Mouse (Mus musculus) midbrain, embryonic 10.5 days (tissue): ENCODE measurements around the gene Ptpa. TPM values are rescaled to one million over a fixed set of nuclear protein-coding genes. Genes with fewer than 3 reads are reported as not detected.
"Not testable (repeated sequence)": the region's sequence is repeated elsewhere in the genome, so short reads cannot be mapped to it uniquely, and the experiment has no call there.

Source experiments
- DNase-seq: peaks from one replicate; pipeline ENCODE4 v3.0.0-alpha.2; 2017; ENCODE audit warnings: low spot score
- H3K27ac ChIP-seq: fragments of 300-500 bp; sonication (generic); replicated peaks from 2 replicates; pipeline ENCODE4 v1.5.1; 2016; ENCODE audit warnings: mild to moderate bottlenecking
- H3K27me3 ChIP-seq: fragments of 300-500 bp; sonication (generic); 2 replicates; pipeline ENCODE4 v1.6.1; 2016; ENCODE audit warnings: low read depth, mild to moderate bottlenecking; ENCODE audit not compliant: poor library complexity, severe bottlenecking
- H3K36me3 ChIP-seq: fragments of 300-500 bp; sonication (generic); 2 replicates; pipeline ENCODE4 v1.6.1; 2016; ENCODE audit warnings: mild to moderate bottlenecking, moderate library complexity
- H3K4me1 ChIP-seq: fragments of 300-500 bp; sonication (generic); 2 replicates; pipeline ENCODE4 v1.6.1; 2016
- H3K4me3 ChIP-seq: fragments of 300-500 bp; sonication (generic); 2 replicates; pipeline ENCODE4 v1.5.1; 2016; ENCODE audit warnings: mild to moderate bottlenecking, moderate library complexity
- H3K9me3 ChIP-seq: fragments of 300-500 bp; sonication (generic); replicated peaks from 2 replicates; pipeline ENCODE4 v1.6.1; 2016; ENCODE audit warnings: mild to moderate bottlenecking
- WGBS: fragments of 180-500 bp; shearing (Covaris S2); methylation state at CpG from one replicate; pipeline ENCODE4 v1.1.7; 2016; 5-methylcytosine and 5-hydroxymethylcytosine counted together
- polyA plus RNA-seq: library from polyadenylated mRNA; unstranded; fragments of >200 nt; fragmentation: Nextera tagmentation; extraction: Ambion mirVana; gene quantifications from 2 replicates; pipeline ENCODE4 v1.2.1, GENCODE M21; 2016

Ptpa gene
- polyA plus RNA-seq, 1 experiment from 2014 or later = 151 TPM

DNA sequence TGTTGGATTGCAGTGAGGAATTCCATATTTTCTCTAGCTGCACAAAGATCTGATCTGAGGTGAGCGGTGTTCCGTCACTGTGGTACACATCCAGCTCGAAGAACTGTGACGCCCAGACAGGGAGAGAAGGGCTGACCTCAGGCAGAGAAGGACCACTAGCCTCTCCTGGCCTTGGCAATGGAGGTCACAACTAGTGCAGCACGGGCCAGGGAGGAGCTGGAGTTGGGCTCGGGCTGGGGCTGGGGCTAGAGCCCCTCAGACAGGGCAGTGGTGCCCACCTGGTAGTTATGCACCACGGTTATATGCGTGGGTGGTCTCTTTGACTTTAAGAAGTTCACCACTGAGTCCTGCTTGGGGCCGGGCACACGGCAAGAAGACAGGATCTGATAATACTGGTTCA, 8.1 kb upstream of the Ptpa start:
- 91% methylated on average over 10 of the region's 10 CpGs for whole genome bisulfite sequencing
- no peak for DNase-seq
- Histone ChIP-seq H3K27ac (no peak overlapping the region), H3K4me1 (no peaks in the 10 kb centered on the region), H3K27me3 (no peaks in the 10 kb centered on the region), H3K9me3 (no peaks in the 10 kb centered on the region), H3K36me3 (peaks cover 92% of the 10 kb centered on the region), H3K4me3 (no peak overlapping the region)

DNA sequence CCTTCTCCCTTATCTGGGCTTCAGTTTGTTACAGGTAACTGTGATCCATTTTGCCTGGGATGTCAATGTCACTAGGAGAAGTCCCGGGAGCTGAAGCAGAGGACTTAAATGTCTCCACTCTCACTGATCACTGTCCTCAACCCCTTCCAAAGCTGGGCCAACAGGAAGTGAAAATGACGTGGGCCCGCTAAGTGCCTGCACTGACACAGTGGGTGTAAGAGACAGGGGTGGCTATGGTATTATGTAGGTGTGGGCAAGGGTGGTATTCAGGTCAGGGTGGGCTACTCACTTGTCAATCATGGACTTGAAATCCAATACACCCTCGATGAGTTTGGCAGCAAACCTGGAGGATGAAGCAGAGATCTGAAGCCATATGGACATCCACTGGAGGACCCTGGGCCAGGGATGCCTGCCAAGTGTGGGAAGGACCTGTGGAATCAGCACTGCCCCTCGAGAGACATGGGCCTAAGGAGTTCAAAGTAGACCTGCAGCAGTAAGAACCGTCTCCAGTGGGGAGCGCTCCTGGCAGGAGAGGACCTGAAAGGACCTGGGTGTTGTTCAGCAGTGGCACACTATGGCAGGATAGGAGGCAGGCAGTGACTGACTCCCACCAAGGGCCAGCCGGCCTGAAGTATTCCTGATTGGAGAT, 7.3 kb upstream of the Ptpa start:
- H3K27ac ChIP-seq = no peak overlapping the region
- 90% methylated on average over 8 of the region's 8 CpGs for WGBS
- peaks cover 4% of the 10 kb centered on the region for H3K27me3 ChIP-seq
- DNase-seq = no peak
- H3K9me3 ChIP-seq = no peaks in the 10 kb centered on the region
- peaks cover 88% of the 10 kb centered on the region for H3K36me3 ChIP-seq
- peaks cover 4% of the 10 kb centered on the region for H3K4me1 ChIP-seq
- no peak overlapping the region for H3K4me3 ChIP-seq

DNA sequence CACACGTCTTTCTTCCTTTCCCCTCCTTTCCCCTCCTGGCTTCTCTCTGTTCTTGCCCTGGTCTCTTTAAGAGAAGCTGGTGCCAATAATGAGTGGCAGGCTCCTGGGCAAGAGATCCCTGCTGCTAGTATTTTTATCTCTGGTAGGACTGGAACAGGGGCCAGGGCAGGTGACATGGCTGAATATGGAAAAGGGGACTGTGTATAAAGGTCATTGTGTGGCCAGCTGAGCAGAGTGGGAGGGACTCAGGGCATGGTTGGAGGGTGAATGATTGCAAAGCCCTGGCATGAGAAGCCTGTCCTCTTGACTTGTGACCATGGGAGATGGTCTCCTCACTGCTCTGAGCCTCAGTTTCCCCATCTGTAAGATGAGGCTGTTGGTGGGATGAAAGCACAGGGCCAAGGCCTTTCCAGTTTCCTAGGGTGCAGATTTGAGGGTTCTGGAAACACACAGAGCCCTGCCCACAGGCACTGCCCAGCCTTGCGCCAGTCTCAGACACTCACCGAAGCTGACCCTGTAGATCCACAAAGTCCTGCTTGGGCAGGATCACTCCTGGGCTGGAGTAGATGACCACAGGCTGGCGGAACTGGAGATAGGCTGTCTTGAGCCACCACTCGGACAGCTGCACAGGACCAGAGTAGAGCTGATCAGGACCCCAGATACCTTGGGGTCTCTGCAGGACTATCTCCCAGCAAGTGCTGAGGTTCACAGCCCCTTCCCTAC, 6.2 kb upstream of the Ptpa start:
- no peak for DNase-seq
- peaks cover 14% of the 10 kb centered on the region for H3K27me3 ChIP-seq
- peaks cover 14% of the 10 kb centered on the region for H3K4me1 ChIP-seq
- peaks cover 80% of the 10 kb centered on the region for H3K36me3 ChIP-seq
- H3K27ac ChIP-seq = no peak overlapping the region
- H3K4me3 ChIP-seq = no peak overlapping the region
- 89% methylated on average over 5 of the region's 5 CpGs for WGBS
- H3K9me3 ChIP-seq = no peaks in the 10 kb centered on the region

DNA sequence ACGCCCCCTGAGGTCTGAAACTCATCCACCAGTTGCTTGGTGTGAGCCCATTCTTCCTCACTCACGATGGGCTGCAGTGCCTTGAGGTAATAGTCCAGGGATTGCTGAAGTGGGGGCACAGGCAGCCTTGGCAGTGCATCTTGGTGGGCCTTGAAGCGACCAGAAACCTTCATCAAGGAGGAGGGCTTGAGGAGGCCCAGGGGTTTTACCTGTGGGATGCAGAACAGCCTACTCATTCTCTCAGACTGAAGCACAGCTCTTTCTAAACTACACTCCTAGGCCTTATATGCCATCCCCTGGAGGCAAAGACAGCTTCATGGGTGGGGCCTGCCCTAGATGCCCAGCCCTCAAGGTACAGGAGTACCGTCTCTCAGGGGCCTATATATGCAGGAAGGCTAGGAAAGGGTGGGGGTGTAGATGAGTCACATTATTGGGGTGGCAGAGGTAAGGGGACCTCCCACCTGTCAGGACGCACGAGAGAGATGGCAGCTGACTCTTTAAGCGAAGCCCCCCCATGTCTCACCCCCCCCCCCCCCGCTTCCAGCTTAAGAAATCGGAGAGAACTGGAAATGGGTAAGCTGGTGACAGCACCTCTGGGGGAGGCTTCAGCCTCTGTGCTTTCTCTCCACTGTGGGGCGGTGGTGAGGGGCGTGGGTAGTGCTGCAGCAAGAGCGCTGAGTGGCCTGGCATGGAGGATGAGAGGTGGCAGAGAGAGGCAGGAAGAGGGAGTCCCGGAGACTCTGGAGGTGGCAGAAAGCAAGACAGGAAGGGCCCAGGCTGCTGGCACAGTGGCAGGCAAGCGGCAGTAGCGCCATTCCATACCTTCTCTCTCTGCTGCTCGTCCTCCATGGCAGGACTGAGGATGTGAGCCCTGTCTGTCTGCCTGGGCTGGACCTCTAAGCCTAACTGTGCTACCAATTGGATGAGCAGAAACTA, 2.5 kb upstream of the Ptpa start:
- H3K27ac ChIP-seq = no peak overlapping the region; the same call in 1 of the 2 replicates
- H3K4me3 ChIP-seq = no peak overlapping the region
- WGBS = 78% methylated on average over 16 of the region's 16 CpGs
- H3K4me1 ChIP-seq = peaks cover 44% of the 10 kb centered on the region
- peaks cover 43% of the 10 kb centered on the region for H3K36me3 ChIP-seq
- peaks cover 18% of the 10 kb centered on the region for H3K27me3 ChIP-seq
- no peaks in the 10 kb centered on the region for H3K9me3 ChIP-seq
- DNase-seq = no peak

DNA sequence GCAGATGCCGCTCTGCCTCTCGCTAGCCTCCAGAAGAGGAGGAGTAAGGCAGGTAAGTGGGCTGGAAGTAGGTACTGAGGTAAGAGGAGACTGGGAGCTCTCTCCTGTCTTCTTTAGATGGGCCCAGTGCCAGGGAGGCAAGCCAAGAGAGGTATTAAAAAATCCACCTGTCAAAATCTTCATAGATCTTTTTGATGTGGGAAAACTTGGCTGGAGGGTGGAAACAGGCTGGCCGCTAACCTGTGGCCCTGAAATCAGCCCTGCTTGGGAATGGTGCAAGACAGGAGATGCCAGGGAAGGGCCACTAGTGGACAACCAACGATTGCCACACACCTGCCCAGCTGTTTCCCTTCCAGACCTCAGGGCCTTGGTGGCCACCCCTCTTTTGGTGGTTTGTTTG, 1.7 kb upstream of the Ptpa start:
- no peaks in the 10 kb centered on the region for H3K9me3 ChIP-seq
- H3K27me3 ChIP-seq = peaks cover 18% of the 10 kb centered on the region
- no peak for DNase-seq
- H3K27ac ChIP-seq = no peak overlapping the region
- H3K36me3 ChIP-seq = peaks cover 35% of the 10 kb centered on the region
- H3K4me3 ChIP-seq = peak overlapping the region; percentile 94; the same call in 1 of the 2 replicates
- 87% methylated on average over 4 of the region's 4 CpGs for WGBS
- peaks cover 52% of the 10 kb centered on the region for H3K4me1 ChIP-seq

DNA sequence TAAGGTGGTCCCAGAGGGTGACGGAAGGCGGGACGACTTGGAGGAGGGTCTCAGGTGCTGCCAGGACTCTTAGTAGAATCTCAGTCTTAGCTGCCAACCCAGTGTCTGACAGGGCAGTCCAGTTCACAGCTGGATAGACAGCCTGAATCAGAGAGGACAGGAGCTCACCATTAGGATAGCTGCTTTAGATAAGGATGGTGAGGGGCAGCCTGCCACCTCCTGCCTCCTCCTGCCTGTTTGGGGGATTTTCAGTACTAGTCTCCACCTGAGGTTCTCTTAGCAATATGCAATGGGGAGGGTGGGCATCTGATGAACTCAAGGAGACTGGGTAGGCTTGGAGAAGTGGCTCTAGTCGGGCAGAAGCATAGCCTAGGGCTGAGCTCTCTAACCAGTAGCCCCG, 1.2 kb upstream of the Ptpa start:
- Histone ChIP-seq H3K4me3 (peak overlapping the region; percentile 94), H3K27me3 (peaks cover 18% of the 10 kb centered on the region), H3K36me3 (peaks cover 29% of the 10 kb centered on the region), H3K4me1 (peaks cover 56% of the 10 kb centered on the region), H3K9me3 (no peaks in the 10 kb centered on the region), H3K27ac (peak overlapping the region; percentile 99)
- 47% methylated on average over 5 of the region's 5 CpGs for whole genome bisulfite sequencing
- DNase-seq = no peak

DNA sequence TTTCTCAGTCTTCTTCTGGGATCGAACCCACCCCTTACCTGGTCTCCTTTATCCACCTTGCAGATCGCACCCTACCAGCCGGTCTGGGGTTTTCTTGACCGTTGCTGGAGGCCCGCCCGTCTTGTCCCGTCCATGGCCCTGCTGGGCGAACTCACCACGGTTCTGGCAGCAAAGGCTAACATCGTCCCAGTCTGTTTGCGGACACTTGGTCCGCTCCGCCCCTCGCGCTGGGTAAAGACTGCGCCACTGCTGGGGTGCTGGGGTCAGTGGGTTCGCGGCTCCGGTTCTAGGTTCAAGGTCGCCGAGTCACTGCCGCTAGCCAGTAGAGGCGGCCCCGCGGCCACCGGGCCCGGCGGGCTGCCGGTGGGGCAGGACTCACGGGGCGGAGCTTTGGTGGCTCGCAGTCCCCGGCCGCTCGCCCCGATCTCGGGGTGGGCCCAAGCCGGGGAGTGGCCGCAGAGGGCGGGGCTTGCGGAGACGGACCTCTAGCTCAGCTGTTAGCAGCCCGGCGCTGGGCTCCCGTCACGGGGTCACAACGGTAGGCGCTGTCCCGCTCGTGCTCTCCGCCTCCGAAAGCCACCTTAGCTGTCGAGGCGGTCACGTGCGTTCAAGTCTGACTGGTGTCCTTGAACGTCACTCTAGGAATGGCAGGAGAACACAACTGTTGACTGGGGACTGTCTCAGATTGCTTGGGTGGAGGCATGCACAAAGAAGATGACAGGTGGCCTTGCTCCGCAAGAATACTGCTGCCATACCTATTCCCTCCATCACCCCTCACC, 493 bp upstream of the Ptpa start, which contains the start of gene Crat:
Crat (minus strand) TSS at position 657 of the 779 bp plus-strand sequence.
- whole genome bisulfite sequencing = under 1% methylated on average over 58 of the region's 58 CpGs

DNA sequence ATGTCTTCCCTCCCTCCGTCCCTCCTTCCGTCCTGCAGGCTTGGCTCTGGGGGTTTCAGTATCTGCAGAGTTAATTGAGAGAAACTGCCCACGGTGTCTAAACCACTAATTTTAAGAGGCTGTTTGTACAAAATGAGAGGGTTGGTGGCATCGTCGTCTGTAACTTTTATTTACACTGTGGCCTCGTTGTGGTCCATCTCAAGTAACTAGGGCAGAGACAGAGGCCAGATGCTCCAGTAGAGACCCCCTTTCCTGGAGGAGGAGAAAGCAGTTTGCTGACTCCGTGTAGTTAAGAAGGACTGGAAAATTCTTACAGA, 768 bp downstream of the Ptpa start:
- WGBS = under 1% methylated on average over 7 of the region's 7 CpGs
- H3K36me3 ChIP-seq = peaks cover 12% of the 10 kb centered on the region
- no peaks in the 10 kb centered on the region for H3K9me3 ChIP-seq
- H3K27ac ChIP-seq = peak overlapping the region; percentile 99
- no peak for DNase-seq
- peak overlapping the region; percentile 94 for H3K4me3 ChIP-seq
- peaks cover 56% of the 10 kb centered on the region for H3K4me1 ChIP-seq
- peaks cover 18% of the 10 kb centered on the region for H3K27me3 ChIP-seq

More for the DNA sequence above, 493 bp upstream of the Ptpa start, which contains the start of gene Crat:
- no peaks in the 10 kb centered on the region for H3K9me3 ChIP-seq
- H3K4me1 ChIP-seq = peaks cover 56% of the 10 kb centered on the region
- peaks cover 22% of the 10 kb centered on the region for H3K36me3 ChIP-seq
- H3K27me3 ChIP-seq = peaks cover 18% of the 10 kb centered on the region
- peak within 1 kb of the TSS; percentile 99 for H3K27ac ChIP-seq
- H3K4me3 ChIP-seq = peak within 1 kb of the TSS; percentile 94
- DNase-seq = peak; percentile 86

DNA sequence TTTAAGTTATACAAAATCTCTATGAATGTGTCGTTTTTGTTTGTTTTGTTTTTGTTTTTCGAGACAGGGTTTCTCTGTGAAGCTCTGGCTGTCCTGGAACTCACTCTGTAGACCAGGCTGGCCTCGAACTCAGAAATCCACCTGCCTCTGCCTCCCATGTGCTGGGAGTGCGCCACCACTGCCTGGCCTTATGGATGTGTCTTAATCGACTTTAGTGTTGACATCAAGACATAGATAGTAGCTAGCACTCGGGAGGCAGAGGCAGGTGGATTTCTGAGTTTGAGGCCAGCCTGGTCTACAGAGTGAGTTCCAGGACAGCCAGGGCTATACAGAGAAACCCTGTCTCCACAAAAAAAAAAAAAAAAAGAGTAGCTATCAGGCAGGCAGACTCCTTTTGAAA, 1.3 kb downstream of the Ptpa start:
- not testable (repeated sequence) for DNase-seq, H3K9me3 ChIP-seq, H3K36me3 ChIP-seq
- Histone ChIP-seq H3K27me3 (peaks cover 18% of the 10 kb centered on the region), H3K27ac (peak overlapping the region; percentile 99; the same call in 1 of the 2 replicates), H3K4me3 (peak overlapping the region; percentile 94), H3K4me1 (peaks cover 56% of the 10 kb centered on the region)
- 80% methylated on average over 6 of the region's 6 CpGs for WGBS

DNA sequence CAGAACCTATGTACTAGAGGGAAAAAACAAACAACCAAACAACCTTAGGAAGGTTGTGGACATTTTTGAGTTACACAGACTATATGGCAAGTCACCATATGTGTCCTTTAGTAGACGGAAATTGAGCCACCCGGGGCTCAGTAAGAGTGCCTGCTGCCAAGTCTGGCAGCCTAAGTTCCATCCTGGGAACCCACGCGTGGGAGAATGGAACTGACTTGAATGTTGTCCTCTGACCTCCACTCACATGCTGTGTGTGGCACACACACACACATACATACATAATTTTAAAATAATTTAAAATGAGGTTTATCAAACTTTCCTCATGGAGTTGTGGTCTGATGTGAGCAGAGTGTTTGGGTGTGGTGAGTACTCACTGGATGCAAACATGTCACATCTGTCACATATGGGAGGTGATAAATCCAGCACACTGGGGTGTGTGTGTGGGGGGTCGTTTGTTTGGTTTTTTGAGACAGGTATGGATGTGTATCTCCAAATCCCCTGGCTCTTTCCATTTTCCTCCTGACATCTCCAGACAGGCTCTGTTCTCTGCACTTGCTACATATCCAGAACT, 1.8 kb downstream of the Ptpa start:
- no peak overlapping the region for H3K27ac ChIP-seq
- WGBS = 84% methylated on average over 5 of the region's 5 CpGs
- no peaks in the 10 kb centered on the region for H3K9me3 ChIP-seq
- peak overlapping the region; percentile 26 for H3K4me3 ChIP-seq
- peaks cover 8% of the 10 kb centered on the region for H3K36me3 ChIP-seq
- no peak for DNase-seq
- H3K27me3 ChIP-seq = peaks cover 18% of the 10 kb centered on the region
- H3K4me1 ChIP-seq = peaks cover 56% of the 10 kb centered on the region

DNA sequence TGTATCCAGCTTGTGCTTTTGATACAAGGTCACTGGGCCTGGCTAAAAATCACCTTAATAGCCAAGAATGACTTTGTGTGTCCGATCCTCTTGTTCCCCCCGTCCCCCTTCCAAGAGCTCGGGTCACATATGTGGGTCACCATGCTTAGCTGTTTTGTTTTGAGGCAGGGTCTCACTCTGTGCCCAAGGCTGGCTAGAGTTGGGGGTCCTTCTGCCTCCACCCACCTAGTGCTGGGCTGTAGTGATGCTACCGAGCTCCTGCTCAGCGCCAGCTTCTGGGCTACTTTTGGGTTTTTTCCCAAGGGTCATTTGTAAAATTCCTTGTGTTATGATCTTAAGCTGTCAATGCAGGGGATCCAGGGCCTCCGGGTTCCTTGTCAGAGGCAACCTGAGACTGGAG, 2.4 kb downstream of the Ptpa start:
- no peaks in the 10 kb centered on the region for H3K9me3 ChIP-seq
- H3K27ac ChIP-seq = no peak overlapping the region
- H3K4me3 ChIP-seq = peak overlapping the region; percentile 26
- WGBS = 80% methylated on average over 6 of the region's 6 CpGs
- H3K36me3 ChIP-seq = peaks cover 9% of the 10 kb centered on the region; the same call in 1 of the 2 replicates
- H3K27me3 ChIP-seq = peaks cover 17% of the 10 kb centered on the region
- H3K4me1 ChIP-seq = peaks cover 55% of the 10 kb centered on the region
- no peak for DNase-seq
